ENCODE assay signal across 7 mouse cellular contexts in genomic region chr9:110741711-110742294, GRCm38 (mm10). TPM values are rescaled to one million over a fixed set of nuclear protein-coding genes. Genes with fewer than 3 reads are reported as not detected.
DNase-seq lines count a peak whose midpoint lies in the region; ATAC-seq and TF ChIP-seq lines count a peak whose summit lies in the region.

TSS of gene Myl3 (plus strand) at chr9:110741861.

- no peak within 1 kb of the TSS for H3K27ac ChIP-seq in ES-E14 (ENCODE audit: insufficient read depth, low read depth, low read length, poor library complexity, severe bottlenecking)
- peak within 1 kb of the TSS; percentile 90 for H3K27ac ChIP-seq in heart, embryonic 13.5 days (replicated peaks)
- 0 out of 2 replicates have a peak within 1 kb of the TSS, but pooled peaks have one; percentile 54 for H3K27ac ChIP-seq in liver, embryonic 12.5 days
- no peak within 1 kb of the TSS for H3K27ac ChIP-seq in cerebellum, adult 2 months (ENCODE audit: insufficient read depth, low read length)

- peaks cover 39% of the 10 kb centered on the region for H3K27me3 ChIP-seq in heart, embryonic 13.5 days (replicated peaks)
- peaks cover 94% of the 10 kb centered on the region for H3K27me3 ChIP-seq in liver, embryonic 12.5 days (replicated peaks)
- peaks cover 6% of the 10 kb centered on the region; the same call in 1 of the 2 replicates for H3K27me3 ChIP-seq in cerebellum, adult 2 months (ENCODE audit: control insufficient read depth, insufficient read depth, low read length)

- ATAC-seq in common myeloid progenitor, adult 5-6 weeks (replicated peaks; ENCODE audit: low read depth, poor library complexity, severe bottlenecking), result 0 out of 2 replicates have a peak, but pooled peaks have one; percentile 36
- no peak for ATAC-seq in heart, embryonic 13.5 days (ENCODE audit: extremely low read depth, insufficient number of reproducible peaks, low FRiP score, low TSS enrichment)
- ATAC-seq in liver, embryonic 12.5 days, result no peak

- in situ Hi-C loops in ES-E14 (cut with MboI; ENCODE audit: low sequenced_read_pairs in 2 of 2, unreplicated experiment in 2 of 2), result no loop called here

- no peak for DNase-seq in ES-E14 (ENCODE audit: low read depth, low spot score)
- no peak for DNase-seq in cerebellum, adult 2 months
- DNase-seq in left cerebral cortex, adult 11 months (ENCODE audit: low spot score), result no peak
- DNase-seq in layer of hippocampus, postnatal 36 days, result no peak

- peak within 1 kb of the TSS; percentile 74 to 92 for H3K4me3 ChIP-seq in ES-E14 (ENCODE audit: insufficient read depth in 1 of 2, low read depth in 1 of 2, low read length in 2 of 2, poor library complexity in 1 of 2, severe bottlenecking in 1 of 2)
- H3K4me3 ChIP-seq in heart, embryonic 13.5 days, result peak within 1 kb of the TSS; percentile 81
- H3K4me3 ChIP-seq in liver, embryonic 12.5 days, result peak within 1 kb of the TSS; percentile 58
- no peak within 1 kb of the TSS for H3K4me3 ChIP-seq in cerebellum, adult 2 months (replicated peaks; ENCODE audit: insufficient read depth, low read depth, low read length)

- H3K9me3 ChIP-seq in ES-E14 (ENCODE audit: control insufficient read depth, insufficient read depth, low read depth, low read length), result no peaks in the 10 kb centered on the region
- no peaks in the 10 kb centered on the region for H3K9me3 ChIP-seq in heart, embryonic 13.5 days
- H3K9me3 ChIP-seq in liver, embryonic 12.5 days (replicated peaks), result no peaks in the 10 kb centered on the region

- no peaks in the 10 kb centered on the region for H3K36me3 ChIP-seq in ES-E14 (ENCODE audit: control insufficient read depth, insufficient read depth, low read length, poor library complexity, severe bottlenecking)
- peaks cover 24% of the 10 kb centered on the region for H3K36me3 ChIP-seq in heart, embryonic 13.5 days
- no peaks in the 10 kb centered on the region for H3K36me3 ChIP-seq in liver, embryonic 12.5 days

- TF ChIP-seq POLR2A in cerebellum, adult 2 months (IDR thresholded peaks at IDR 0.05; ENCODE audit: borderline replicate concordance, insufficient read depth, low read length), result no peak

- TF ChIP-seq CTCF in cerebellum, adult 2 months (IDR thresholded peaks at IDR 0.05; ENCODE audit: borderline replicate concordance, insufficient read depth, low read depth, low read length), result no peak

- WGBS in heart, embryonic 13.5 days, result 5% methylated on average over 17 of the region's 17 CpGs
- WGBS in liver, embryonic 12.5 days (ENCODE audit: insufficient replicate concordance), result 7% methylated on average over 17 of the region's 17 CpGs
- 7% methylated on average over 17 of the region's 17 CpGs for WGBS in cerebellum, adult 2 months

- H3K4me1 ChIP-seq in ES-E14 (ENCODE audit: control insufficient read depth in 2 of 2, insufficient read depth in 2 of 2, low read length in 2 of 2, poor library complexity in 1 of 2), result peaks cover 0 to 2% of the 10 kb centered on the region in 2 experiments; a peak in 2 of 4 replicates
- peaks cover 52% of the 10 kb centered on the region for H3K4me1 ChIP-seq in heart, embryonic 13.5 days
- peaks cover 32% of the 10 kb centered on the region for H3K4me1 ChIP-seq in liver, embryonic 12.5 days
- H3K4me1 ChIP-seq in cerebellum, adult 2 months (ENCODE audit: control insufficient read depth, insufficient read depth, low read length), result no peaks in the 10 kb centered on the region

- peak within 1 kb of the TSS; percentile 18 for H3K9ac ChIP-seq in ES-E14 (ENCODE audit: insufficient read depth, low read depth, low read length, poor library complexity, severe bottlenecking)
- H3K9ac ChIP-seq in heart, embryonic 13.5 days, result peak within 1 kb of the TSS; percentile 93
- H3K9ac ChIP-seq in liver, embryonic 12.5 days, result peak within 1 kb of the TSS; percentile 63

- peak within 1 kb of the TSS; percentile 86 for H3K4me2 ChIP-seq in heart, embryonic 13.5 days
- peak within 1 kb of the TSS; percentile 72 for H3K4me2 ChIP-seq in liver, embryonic 12.5 days

TF ChIP-seq in ES-E14, 5 proteins besides CTCF, POLR2A, EP300 and RAD21:
- TF ChIP-seq ZNF384 (IDR thresholded peaks at IDR 0.05; ENCODE audit: low read depth, low read length), result no peak

RNA-seq across cellular contexts. Expression of gene Myl3, which starts in this region (rescaled TPM):
- total RNA-seq in ES-E14 (2012; rRNA removed), result 0.48 and 0.89 TPM in 2 replicates
- not detected in 2 replicates for total RNA-seq in common myeloid progenitor, adult 5-6 weeks (2017)
- 3,771 and 4,285 TPM in 2 replicates for polyA plus RNA-seq in heart, embryonic 13.5 days (2015; fragmentation: Nextera tagmentation; extraction: Ambion mirVana)
- 0.48 and 1.6 TPM in 2 replicates for polyA plus RNA-seq in liver, embryonic 12.5 days (2016; fragmentation: Nextera tagmentation; extraction: Ambion mirVana)
- polyA plus RNA-seq in cerebellum, adult 2 months (2012; rRNA removed), result 0.43 and 0.51 TPM in 2 replicates
- not detected for total RNA-seq in layer of hippocampus, postnatal 36 days (2021)

Comparison
In these comparisons a context has a peak if more than half of its experiments do, and no peak if none do; other contexts are left out.
1. RNA of gene Myl3 (polyA plus RNA-seq): 3,771 to 4,285 TPM in heart, embryonic 13.5 days; 0.43 to 0.51 TPM in cerebellum, adult 2 months and 0.48 to 1.6 TPM in liver, embryonic 12.5 days; every median in the first group is over 1,000 times any median in the second.
2. Peak in ATAC-seq in common myeloid progenitor, adult 5-6 weeks; RNA of the gene not detected or under 1 TPM.
3. H3K27ac ChIP-seq: peak in heart, embryonic 13.5 days (single experiment) and liver, embryonic 12.5 days (single experiment); none in ES-E14 (single experiment) and cerebellum, adult 2 months (single experiment).
4. H3K9ac ChIP-seq: peak in every context shown above with its lines; median percentile 93 in heart, embryonic 13.5 days; 63 in liver, embryonic 12.5 days; 18 in ES-E14.